Mouse (Mus musculus) heart, adult 2 months (tissue): ENCODE data around the gene Gm10643. TPM values are rescaled to one million over a fixed set of nuclear protein-coding genes. Genes with fewer than 3 reads are reported as not detected.

Experiments
- DNase-seq, 2 experiments: peaks; one replicate each; pipeline ENCODE4 v3.0.0; 2021
- H3K27ac ChIP-seq: fragments of 200-600 bp; 2 replicates; pipeline ENCODE4 v1.8.1; 2022
- H3K27me3 ChIP-seq: fragments of 200-500 bp; 2 replicates; pipeline ENCODE4 v1.6.1; 2012; ENCODE audit warnings: mild to moderate bottlenecking, low read length, inconsistent platforms, mixed read lengths; ENCODE audit not compliant: control insufficient read depth, insufficient read depth
- H3K36me3 ChIP-seq: fragments of 200-500 bp; 2 replicates; pipeline ENCODE4 v1.6.1; 2012; ENCODE audit warnings: low read length, inconsistent platforms; ENCODE audit not compliant: control insufficient read depth, insufficient read depth
- H3K4me1 ChIP-seq: fragments of 200-500 bp; 2 replicates; pipeline ENCODE4 v1.6.1; 2011; ENCODE audit warnings: low read length; ENCODE audit not compliant: control insufficient read depth, insufficient read depth
- H3K4me3 ChIP-seq: fragments of 200-600 bp; 2 replicates; pipeline ENCODE4 v1.8.1; 2022
- H3K79me2 ChIP-seq: fragments of 200-500 bp; replicated peaks from 2 replicates; pipeline ENCODE4 v1.6.1; 2012; ENCODE audit warnings: mild to moderate bottlenecking, inconsistent platforms, low read length, moderate library complexity, mixed read lengths; ENCODE audit not compliant: control insufficient read depth, insufficient read depth
- H3K9ac ChIP-seq: fragments of 200-500 bp; 2 replicates; pipeline ENCODE4 v1.6.1; 2012; ENCODE audit warnings: low read depth, mild to moderate bottlenecking, control low read depth, inconsistent platforms, low read length, mixed read lengths
- CTCF ChIP-seq: fragments of 200-600 bp; IDR thresholded peaks from 2 replicates; pipeline ENCODE4 v1.8.1; 2022; ENCODE audit warnings: antibody characterized with exemption, mild to moderate bottlenecking, moderate library complexity
- EP300 ChIP-seq: fragments of 200-500 bp; IDR thresholded peaks from 2 replicates; pipeline ENCODE4 v1.6.1; 2011; ENCODE audit warnings: low read depth, low read length, control low read depth; ENCODE audit not compliant: insufficient read depth
- POLR2A ChIP-seq: fragments of 200-500 bp; IDR thresholded peaks from 2 replicates; pipeline ENCODE4 v1.6.1; 2011; ENCODE audit warnings: mild to moderate bottlenecking, low read depth, low read length, control low read depth; ENCODE audit not compliant: insufficient read depth
- WGBS: fragments of 180-500 bp; shearing (Covaris S2); methylation state at CpG from one replicate; pipeline ENCODE4 v1.1.7; 2018; 5-methylcytosine and 5-hydroxymethylcytosine counted together
- intact Hi-C: fragments of 180-260 bp; cut with DNase I; formaldehyde crosslinking; loops from one replicate; pipeline ENCODE4 v1.15.1; 2025
- polyA plus RNA-seq: library from polyadenylated mRNA; depleted of rRNA; stranded (reverse); fragments of >200 nt; gene quantifications from 2 replicates; pipeline ENCODE4 v1.2.3, GENCODE M21; 2012
- total RNA-seq, 2 experiments: library from RNA; stranded (reverse); gene quantifications; 2 replicates each; pipeline ENCODE4 v1.2.3; 2021

Gm10643 gene
- total and polyA plus RNA-seq, 3 experiments: 2.1 to 4.8 (median 3.6) TPM

DNA sequence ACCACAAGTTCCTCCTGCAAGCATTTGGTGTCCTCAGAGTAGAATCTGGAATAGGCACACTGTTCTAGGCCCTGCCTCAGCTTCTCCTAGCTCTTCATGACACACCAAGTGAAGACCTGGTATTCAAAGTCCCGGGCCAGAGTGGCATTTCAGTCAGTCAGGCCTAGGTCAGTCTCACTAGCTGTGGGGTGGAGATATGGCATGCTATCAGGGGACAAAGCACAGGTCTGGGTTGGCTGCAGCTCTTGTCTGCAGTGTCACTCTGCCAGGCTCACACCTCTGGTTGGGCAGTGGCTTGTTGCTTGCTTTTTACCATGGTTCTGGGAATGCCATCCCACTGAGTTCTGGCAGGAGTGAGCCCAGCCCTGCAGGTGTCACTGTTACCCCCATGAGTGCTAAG, 11.5 kb upstream of the Gm10643 start:
- H3K4me1 ChIP-seq: peaks cover 11% of the 10 kb centered on the region
- intact Hi-C loops: no loop called here
- no peak for DNase-seq
- no peak overlapping the region for H3K27ac ChIP-seq
- TF ChIP-seq EP300 (no peak), CTCF (peak; percentile 11), POLR2A (no peak)
- H3K36me3 ChIP-seq: no peaks in the 10 kb centered on the region
- no peaks in the 10 kb centered on the region for H3K27me3 ChIP-seq
- 60% methylated on average over 1 of the region's 1 CpGs for WGBS
- H3K4me3 ChIP-seq: no peak overlapping the region
- no peak overlapping the region for H3K9ac ChIP-seq
- H3K79me2 ChIP-seq: no peaks in the 10 kb centered on the region

DNA sequence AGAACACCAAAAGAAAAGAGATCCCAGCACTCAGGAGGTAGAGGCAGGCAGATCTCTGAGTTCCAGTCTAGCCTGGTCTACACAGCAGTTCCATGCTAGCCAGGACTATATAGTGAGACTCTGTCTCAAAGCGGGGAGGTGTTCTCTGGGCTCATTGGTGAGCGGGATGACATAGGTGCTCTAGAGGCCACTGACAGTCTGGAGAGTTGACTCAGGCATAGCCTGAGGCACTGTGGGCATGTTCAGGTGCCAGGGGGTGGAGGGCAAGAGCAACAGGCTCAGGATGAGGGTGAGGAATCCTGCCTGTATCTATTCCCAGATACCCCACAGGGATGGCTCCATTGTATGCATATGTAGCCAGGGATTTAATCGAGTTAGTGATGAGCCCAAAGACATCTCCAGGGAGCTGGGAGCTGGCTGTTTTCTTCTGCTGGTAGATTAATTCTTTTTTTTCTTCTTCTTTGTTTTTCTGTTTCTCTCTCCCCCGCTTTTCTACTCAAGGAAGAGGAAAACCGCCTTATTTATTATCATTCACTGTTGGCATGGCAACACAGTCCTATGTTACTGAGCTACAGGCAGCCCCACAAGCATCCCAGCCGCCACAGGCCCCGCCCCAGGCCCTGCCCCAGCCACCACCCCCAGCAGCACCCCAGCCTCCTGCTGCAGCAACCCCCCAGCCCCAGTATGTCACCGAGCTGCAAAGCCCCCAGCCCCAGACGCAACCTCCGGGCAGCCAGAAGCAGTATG, 8.5 kb upstream of the Gm10643 start:
- H3K4me1 ChIP-seq: peaks cover 27% of the 10 kb centered on the region
- no peak overlapping the region for H3K4me3 ChIP-seq
- no peaks in the 10 kb centered on the region for H3K36me3 ChIP-seq
- intact Hi-C loops: no loop called here
- 63% methylated on average over 9 of the region's 10 CpGs for WGBS
- H3K79me2 ChIP-seq: no peaks in the 10 kb centered on the region
- H3K9ac ChIP-seq: no peak overlapping the region
- H3K27ac ChIP-seq: no peak overlapping the region
- no peaks in the 10 kb centered on the region for H3K27me3 ChIP-seq
- TF ChIP-seq EP300: no peak
- TF ChIP-seq CTCF: no peak
- no peak for TF ChIP-seq POLR2A
- no peak for DNase-seq

DNA sequence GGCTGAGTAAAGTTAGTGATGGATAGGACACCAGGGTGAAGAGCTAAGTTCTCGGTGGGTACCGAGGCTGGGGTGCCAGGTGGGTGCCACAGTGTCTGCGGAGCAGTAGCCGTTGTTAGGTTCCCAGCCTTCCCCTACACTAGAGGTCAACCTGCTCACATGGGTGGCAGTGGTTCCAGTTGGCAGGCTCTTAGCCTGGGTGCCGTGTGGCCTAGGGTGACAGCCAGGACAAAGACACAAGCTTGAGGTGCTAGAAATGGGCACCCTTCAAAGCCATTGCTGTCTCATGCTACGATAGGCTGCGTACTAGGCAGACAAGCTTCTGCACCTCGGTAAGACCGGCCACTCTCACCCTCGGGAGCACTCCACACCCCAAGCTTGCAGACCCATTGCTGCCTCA, 7.4 kb upstream of the Gm10643 start:
- Histone ChIP-seq H3K79me2 (no peaks in the 10 kb centered on the region), H3K36me3 (no peaks in the 10 kb centered on the region), H3K4me3 (no peak overlapping the region), H3K27me3 (no peaks in the 10 kb centered on the region), H3K9ac (no peak overlapping the region), H3K27ac (no peak overlapping the region), H3K4me1 (peaks cover 30% of the 10 kb centered on the region)
- 78% methylated on average over 10 of the region's 10 CpGs for whole genome bisulfite sequencing
- intact Hi-C loops: no loop called here
- no peak for DNase-seq
- no peak for TF ChIP-seq EP300
- TF ChIP-seq POLR2A: no peak
- no peak for TF ChIP-seq CTCF

DNA sequence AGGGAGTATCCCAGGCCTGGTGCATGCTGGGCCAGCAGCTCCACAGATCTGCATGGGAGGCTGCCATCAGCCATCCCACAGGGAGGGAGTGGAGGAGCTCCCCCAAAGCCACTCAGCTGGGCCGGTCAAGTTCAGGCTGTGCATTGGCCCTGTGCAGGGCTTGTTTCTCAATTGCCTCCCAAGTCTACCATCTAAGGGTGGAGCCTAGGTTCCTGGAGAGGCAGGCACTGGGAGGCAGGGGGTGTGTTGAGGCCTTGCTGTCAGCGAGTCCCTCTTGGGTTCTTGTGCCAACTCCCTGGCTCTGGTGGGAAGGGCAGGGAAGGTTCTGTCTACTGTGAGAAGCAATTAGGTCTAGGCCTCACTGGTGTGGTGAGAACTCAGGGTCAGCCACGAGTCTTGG, 7.0 kb upstream of the Gm10643 start:
- intact Hi-C loops: no loop called here
- H3K27ac ChIP-seq: no peak overlapping the region
- DNase-seq: peak in 1 of 2 experiments; percentile 33
- H3K27me3 ChIP-seq: no peaks in the 10 kb centered on the region
- peaks cover 30% of the 10 kb centered on the region for H3K4me1 ChIP-seq
- 43% methylated on average over 3 of the region's 3 CpGs for WGBS
- H3K79me2 ChIP-seq: no peaks in the 10 kb centered on the region
- no peak overlapping the region for H3K4me3 ChIP-seq
- no peak overlapping the region for H3K9ac ChIP-seq
- TF ChIP-seq EP300: no peak
- no peak for TF ChIP-seq POLR2A
- TF ChIP-seq CTCF: no peak
- H3K36me3 ChIP-seq: no peaks in the 10 kb centered on the region

DNA sequence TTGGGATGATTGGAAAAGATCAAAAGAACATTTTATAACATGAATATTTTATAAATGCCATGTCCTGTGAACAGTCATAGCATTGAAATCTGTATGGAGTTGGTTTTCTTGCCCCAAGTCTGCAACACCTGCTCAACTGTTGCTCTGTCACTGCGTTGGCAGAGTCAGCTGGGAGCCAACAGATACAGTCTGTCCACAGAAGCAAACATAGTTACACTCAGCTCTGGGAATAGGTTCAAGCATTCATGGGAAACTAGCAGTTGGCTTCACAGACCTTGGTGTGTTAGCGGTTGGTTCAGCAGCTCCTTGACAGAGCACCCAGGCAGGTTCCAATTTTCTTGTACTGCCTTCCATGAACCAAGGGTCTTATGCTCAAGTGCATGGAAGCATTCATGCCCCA, 5.7 kb upstream of the Gm10643 start:
- no peak for TF ChIP-seq CTCF
- TF ChIP-seq EP300: no peak
- no peak for TF ChIP-seq POLR2A
- H3K4me1 ChIP-seq: peaks cover 30% of the 10 kb centered on the region
- H3K27ac ChIP-seq: peak overlapping the region; percentile 55

DNA sequence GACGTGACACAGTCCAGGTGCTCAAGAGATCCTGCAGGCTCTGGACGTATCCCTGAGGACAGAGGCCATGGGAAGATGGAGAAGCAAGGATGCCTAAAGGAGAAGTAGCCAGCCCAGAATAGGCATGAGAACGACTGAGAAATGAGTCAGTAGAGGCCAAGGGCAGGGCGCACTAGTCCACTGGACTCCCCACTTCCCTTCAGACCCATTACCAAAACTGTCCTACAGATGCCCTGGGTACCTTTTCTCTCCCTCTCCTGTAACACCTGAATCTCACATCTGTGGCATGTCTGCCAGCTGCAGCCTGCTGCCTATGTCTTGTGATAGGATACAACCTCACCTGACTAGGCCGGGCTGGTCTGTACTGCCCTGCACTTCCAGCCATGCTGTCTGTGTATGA, 5.3 kb upstream of the Gm10643 start:
- Histone ChIP-seq H3K4me1 (peaks cover 30% of the 10 kb centered on the region), H3K4me3 (no peak overlapping the region), H3K27me3 (no peaks in the 10 kb centered on the region), H3K36me3 (no peaks in the 10 kb centered on the region), H3K27ac (peak overlapping the region; percentile 55), H3K9ac (no peak overlapping the region), H3K79me2 (no peaks in the 10 kb centered on the region)
- TF ChIP-seq CTCF: no peak
- no peak for TF ChIP-seq POLR2A
- TF ChIP-seq EP300: no peak
- 63% methylated on average over 5 of the region's 5 CpGs for WGBS
- no peak for DNase-seq
- intact Hi-C loops: no loop called here

More for the DNA sequence above, 5.7 kb upstream of the Gm10643 start:
- no peaks in the 10 kb centered on the region for H3K79me2 ChIP-seq
- H3K36me3 ChIP-seq: no peaks in the 10 kb centered on the region
- intact Hi-C loops: no loop called here
- 47% methylated on average over 2 of the region's 2 CpGs for WGBS
- DNase-seq: peak in 1 of 2 experiments; percentile 51
- H3K9ac ChIP-seq: no peak overlapping the region
- no peak overlapping the region for H3K4me3 ChIP-seq
- H3K27me3 ChIP-seq: no peaks in the 10 kb centered on the region
